Mouse (Mus musculus) mature B cell (primary cell): ENCODE results near the gene Tmem178b.

ENCODE experiments used
- in situ Hi-C: fragments of 300-500 bp; cut with MboI; formaldehyde crosslinking; loops from 2 replicates; pipeline ENCODE4 v1.14.3; 2019

Tmem178b gene

GRCm38 (mm10) chr6:40078353-40078752, 205.3 kb downstream of the Tmem178b start:
- in situ Hi-C loops = no loop called here

GRCm38 (mm10) chr6:40083726-40084125, 210.7 kb downstream of the Tmem178b start:
- in situ Hi-C loops = no loop called here

- in situ Hi-C loops = no loop called here
Measured at GRCm38 (mm10) chr6:40091250-40091651, 218.2 kb downstream of the Tmem178b start.

GRCm38 (mm10) chr6:40098498-40098897, 225.4 kb downstream of the Tmem178b start:
- in situ Hi-C loops = no loop called here

GRCm38 (mm10) chr6:40101785-40102184, 228.7 kb downstream of the Tmem178b start:
- in situ Hi-C loops = no loop called here

GRCm38 (mm10) chr6:40102863-40103262, 229.8 kb downstream of the Tmem178b start:
- in situ Hi-C loops = no loop called here

GRCm38 (mm10) chr6:40110029-40110428, 237.0 kb downstream of the Tmem178b start:
- in situ Hi-C loops = no loop called here

GRCm38 (mm10) chr6:40110729-40111128, 237.7 kb downstream of the Tmem178b start:
- in situ Hi-C loops = no loop called here

GRCm38 (mm10) chr6:40112488-40112887, 239.4 kb downstream of the Tmem178b start:
- in situ Hi-C loops = no loop called here

GRCm38 (mm10) chr6:40116225-40116624, 243.2 kb downstream of the Tmem178b start:
- in situ Hi-C loops = no loop called here

GRCm38 (mm10) chr6:40120176-40120575, 247.1 kb downstream of the Tmem178b start:
- in situ Hi-C loops = no loop called here

GRCm38 (mm10) chr6:40121494-40121893, 248.4 kb downstream of the Tmem178b start:
- in situ Hi-C loops = no loop called here

GRCm38 (mm10) chr6:40123070-40123690, 250.1 kb downstream of the Tmem178b start:
- in situ Hi-C loops = no loop called here

- in situ Hi-C loops = no loop called here
Measured at GRCm38 (mm10) chr6:40123960-40124359, 250.9 kb downstream of the Tmem178b start.

GRCm38 (mm10) chr6:40128716-40129115, 255.6 kb downstream of the Tmem178b start:
- in situ Hi-C loops = no loop called here

GRCm38 (mm10) chr6:40131936-40132335, 258.9 kb downstream of the Tmem178b start:
- in situ Hi-C loops = no loop called here

GRCm38 (mm10) chr6:40133436-40133835, 260.4 kb downstream of the Tmem178b start:
- in situ Hi-C loops = no loop called here

GRCm38 (mm10) chr6:40135716-40136115, 262.6 kb downstream of the Tmem178b start:
- in situ Hi-C loops = no loop called here

- in situ Hi-C loops = no loop called here
Measured at GRCm38 (mm10) chr6:40137346-40137745, 264.3 kb downstream of the Tmem178b start.

GRCm38 (mm10) chr6:40137831-40138520, 264.9 kb downstream of the Tmem178b start:
- in situ Hi-C loops = no loop called here

- in situ Hi-C loops = no loop called here
Measured at GRCm38 (mm10) chr6:40142582-40142981, 269.5 kb downstream of the Tmem178b start.

- in situ Hi-C loops = no loop called here
Measured at GRCm38 (mm10) chr6:40144371-40144770, 271.3 kb downstream of the Tmem178b start.

GRCm38 (mm10) chr6:40145601-40146000, 272.5 kb downstream of the Tmem178b start:
- in situ Hi-C loops = no loop called here

GRCm38 (mm10) chr6:40152241-40152640, 279.2 kb downstream of the Tmem178b start:
- in situ Hi-C loops = no loop called here
